Mouse (Mus musculus): ENCODE measurements around the gene Sdhb.

The Sdhb gene

DNA sequence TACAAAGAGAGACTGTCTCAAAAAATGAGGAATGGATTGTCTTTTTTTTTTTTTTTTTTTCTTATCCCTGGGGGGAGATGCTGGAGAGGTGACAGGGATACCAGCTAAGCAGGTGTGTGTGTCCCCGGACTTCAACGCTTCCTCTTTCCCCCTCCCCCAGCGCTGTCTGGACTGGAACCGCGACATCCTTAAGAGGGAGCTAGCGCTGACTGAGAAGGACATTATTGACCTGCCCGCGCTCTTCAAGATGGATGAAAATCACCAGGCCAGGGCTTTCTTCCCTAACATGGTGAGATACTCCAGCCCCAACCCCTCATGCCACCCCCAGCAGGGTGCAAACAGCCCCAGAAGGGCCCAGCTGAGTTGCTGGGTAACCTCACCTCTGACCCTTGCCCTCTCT, 12.0 kb upstream of the Sdhb start:
- peak; percentile 61 for DNase-seq

DNA sequence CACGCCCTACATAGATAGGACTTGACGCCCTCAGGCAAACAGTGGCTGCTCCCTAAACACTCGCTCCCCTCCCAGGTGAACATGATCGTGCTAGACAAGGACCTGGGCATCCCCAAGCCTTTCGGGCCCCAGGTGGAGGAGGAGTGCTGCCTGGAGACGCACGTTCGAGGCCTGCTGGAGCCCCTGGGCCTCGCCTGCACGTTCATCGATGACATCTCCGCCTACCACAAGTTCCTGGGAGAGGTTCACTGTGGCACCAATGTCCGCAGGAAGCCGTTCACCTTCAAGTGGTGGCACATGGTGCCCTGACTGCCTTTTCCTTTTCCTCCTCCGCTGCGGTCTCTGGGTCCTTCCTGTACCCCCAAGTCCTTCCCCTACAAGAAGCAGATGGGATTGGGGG, 11.4 kb upstream of the Sdhb start:
- DNase-seq, result peak; percentile 48

DNA sequence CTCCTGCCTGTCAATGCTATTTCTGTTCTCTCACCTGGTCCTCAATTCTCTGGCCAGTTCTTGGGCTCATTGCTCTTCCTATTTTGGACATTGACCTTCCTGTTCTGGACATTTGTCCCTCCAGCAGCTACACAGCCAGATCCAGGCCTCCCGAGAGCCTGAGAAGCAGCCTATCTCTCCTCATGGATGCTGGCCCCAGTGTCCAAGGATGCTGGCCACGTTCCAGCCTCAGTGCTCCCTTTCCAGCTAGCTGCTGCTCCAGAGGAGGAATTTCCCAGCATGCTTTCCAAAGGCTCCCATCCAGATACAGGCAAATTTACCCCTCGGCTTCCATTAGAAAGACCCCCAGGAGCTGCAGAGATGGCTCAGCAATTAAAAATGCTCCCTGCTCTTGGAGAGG, 10.4 kb upstream of the Sdhb start:
- DNase-seq, result no peak

DNA sequence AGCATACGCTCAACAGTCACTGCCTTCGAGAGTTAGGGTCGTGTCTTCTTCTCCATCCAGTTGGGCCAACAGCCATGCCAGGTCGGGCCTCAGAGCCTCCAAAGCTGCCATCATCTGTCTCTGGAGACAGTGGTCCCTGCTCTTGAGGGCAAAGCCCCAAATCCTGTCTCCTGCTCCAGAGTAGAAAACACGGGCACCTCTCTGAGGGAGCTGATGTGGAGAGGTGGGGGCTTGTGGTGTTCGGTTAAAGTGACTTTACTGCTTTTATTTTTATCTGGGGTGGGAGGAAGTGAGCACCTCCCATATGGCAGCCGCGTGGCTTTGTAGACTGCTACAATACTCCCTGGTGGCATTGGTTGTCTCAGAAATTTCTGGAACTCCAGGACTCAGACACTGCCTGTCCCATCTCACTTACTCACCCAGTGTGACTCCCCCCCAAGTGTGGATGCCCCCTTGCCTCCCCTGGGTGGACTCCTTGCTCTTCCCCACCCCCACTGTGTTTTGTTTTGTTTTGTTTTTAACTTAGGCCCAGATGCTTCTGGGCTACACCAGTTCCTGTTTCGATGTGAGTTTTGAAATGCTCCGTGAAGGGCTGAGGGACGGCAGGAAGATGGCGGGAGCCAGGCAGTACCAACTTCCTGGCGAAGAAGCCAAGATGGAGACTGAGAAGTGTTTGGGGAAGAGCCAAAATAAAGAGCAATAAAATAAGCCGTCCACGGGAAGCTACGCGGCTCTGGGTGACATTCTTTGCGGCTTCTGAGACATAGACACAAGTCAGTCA, 9.0 kb upstream of the Sdhb start:
- DNase-seq, result peak; percentile 60

DNA sequence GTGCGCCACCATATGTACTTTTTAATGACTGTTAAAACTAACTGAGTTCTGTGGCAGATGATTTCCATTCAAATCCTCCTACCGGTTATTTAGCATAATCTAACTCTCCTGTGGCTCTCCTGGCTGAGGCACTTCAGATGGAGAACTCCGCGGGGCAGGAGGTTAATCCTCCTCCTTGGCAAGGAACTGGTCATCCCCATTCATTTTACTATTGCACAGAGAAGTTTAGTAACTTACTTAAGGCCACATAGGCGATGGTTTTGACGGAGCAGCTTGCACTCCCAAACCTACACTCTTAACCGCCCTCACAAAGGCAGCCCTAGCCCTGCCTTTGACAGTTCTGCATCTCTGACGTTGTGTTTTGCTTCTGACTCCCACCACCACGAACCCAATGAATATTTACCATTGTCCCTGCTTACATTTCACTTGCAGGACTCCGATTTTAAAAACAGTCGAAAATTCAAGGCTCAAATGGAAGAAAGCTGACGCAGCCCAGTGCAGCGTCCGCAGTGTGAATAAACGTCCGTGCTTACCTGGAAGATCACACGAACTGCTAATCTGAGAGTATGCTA, 3.8 kb upstream of the Sdhb start:
- no peak for DNase-seq

DNA sequence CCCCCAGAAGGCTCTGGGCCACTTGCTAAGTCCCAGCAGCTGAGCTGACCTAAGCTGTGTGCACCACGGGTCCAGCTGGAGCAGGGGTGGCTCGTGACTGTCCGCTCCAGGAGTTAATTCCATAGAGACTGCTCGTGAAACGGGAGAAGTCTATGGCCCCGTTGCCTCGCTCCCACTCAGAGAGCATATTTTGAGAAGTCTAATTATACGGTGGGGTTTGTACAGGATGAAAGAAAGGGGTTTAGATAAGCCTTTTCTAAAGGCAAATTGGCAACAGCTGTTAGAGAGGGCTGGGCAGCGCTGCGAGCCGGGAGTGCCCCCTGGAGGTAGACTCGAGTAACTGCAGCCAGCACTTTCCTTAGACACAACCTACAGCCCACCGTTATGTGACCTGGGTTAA, 3.3 kb upstream of the Sdhb start:
- peak; percentile 89 for DNase-seq

DNA sequence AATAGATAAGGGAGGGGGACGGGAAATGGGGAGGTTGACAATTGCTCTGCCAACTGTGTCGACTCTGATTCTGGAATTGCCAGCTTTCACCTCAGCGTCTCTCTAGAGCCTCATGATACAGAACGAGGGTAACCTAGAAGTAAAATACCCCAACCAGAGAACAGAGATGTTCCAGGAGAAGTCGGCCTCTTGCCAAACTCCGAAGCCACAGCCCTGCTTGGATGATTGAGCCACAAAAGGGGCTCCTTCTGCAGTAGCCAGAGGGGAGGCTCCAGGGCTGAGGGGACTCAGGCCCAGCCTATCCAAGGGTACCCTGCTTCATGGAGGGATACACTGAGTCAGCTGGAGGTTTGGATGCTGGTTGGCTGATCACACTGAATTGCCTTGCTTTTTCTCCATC, 2.7 kb upstream of the Sdhb start:
- DNase-seq, result no peak

DNA sequence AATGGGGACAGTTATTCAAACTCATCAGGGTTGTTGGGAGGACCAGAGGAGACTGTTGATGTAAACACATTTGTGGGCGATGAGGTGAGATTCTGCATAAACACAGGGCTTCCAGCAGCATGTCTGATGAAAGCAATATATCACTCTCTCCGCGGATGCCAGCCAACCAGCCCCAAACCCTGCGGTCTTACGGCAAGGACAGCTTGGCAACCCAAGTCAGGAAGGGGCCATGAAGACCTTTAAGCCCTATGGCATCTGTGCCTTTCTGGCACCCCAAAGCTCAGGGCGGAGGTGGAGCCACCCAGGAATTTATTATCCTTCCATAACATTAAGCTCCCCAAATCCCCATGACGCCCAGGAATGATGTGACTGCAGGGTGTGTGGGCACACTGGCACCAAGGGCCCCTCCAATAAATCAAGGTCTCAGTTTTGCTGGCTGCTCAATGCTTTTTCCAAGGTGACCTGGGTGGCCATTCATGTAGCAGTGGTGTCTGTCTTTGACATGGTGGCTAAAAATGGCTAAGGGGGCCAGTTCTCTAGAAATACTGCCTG, 1.8 kb upstream of the Sdhb start:
- no peak for DNase-seq

DNA sequence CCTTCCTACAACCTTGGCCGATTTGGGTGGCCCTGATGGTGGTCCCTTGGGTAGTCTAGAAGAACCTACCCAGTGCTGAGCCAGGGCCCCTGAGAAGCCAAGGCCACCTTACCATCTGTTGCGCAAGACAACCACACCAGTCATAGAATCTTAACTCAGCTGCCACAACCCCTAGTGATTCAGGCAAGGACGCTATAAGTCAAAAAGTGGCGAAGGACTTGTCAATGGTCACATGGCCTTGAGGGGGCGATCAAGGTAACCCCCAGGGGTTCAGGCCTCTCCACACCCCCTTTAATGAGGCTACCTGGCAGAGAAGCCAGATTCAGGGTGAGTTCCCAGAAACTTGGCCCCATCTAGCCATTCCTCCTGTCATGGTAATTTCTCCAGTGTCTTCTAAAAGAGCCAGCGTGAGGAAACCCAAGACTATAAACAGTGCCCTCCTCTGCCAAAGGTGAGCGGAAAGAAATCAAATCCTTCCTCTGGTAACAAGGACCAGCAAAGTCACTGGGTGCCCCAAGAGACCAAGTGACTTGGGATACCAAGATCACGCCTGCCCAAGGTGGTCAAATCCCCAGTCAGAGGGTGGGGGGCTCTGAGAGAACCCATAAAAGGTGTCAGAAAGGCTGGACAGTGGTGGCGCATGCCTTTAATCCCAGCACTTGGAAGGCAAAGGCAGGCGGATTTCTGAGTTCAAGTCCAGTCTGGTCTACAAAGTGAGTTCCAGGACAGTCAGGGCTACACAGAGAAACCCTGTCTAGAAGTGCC, 1.1 kb upstream of the Sdhb start:
- no peak for DNase-seq

DNA sequence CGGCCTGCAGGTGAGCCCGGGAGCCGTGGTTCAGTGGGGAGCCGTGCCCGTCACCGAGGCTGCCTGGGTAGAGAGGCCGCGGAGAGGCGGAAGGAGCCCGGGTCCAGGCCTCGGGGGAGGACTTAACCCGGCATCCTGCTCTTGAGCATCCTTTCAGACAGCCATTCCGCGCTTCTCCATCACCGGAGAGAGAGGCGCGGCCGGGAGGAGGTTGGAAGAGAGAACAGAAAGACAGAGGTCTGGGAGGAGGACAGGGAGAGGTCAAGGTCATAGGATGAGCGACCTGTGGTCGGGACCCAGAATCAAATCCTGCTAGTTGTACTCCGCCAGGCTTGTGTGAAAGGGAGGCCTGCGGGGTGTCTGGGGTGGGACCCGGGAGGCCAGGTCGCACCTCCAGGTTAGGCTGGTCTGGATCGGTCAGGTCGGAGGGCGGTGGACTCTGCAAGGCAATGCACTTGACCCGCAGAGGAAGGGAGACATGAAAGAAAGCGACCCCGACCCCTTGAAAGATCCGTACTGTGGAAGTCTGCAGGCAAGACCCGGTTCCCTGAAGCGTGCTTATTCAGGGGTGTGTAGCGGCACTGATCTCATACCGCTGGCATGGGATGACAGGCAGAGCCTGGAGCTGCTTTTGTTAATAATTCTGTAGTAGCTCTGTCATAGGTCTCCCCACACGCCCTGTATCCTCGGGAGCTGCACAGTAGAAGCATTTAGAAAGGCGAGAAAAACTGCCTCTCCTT, 634 bp downstream of the Sdhb start:
- DNase-seq, result no peak

DNA sequence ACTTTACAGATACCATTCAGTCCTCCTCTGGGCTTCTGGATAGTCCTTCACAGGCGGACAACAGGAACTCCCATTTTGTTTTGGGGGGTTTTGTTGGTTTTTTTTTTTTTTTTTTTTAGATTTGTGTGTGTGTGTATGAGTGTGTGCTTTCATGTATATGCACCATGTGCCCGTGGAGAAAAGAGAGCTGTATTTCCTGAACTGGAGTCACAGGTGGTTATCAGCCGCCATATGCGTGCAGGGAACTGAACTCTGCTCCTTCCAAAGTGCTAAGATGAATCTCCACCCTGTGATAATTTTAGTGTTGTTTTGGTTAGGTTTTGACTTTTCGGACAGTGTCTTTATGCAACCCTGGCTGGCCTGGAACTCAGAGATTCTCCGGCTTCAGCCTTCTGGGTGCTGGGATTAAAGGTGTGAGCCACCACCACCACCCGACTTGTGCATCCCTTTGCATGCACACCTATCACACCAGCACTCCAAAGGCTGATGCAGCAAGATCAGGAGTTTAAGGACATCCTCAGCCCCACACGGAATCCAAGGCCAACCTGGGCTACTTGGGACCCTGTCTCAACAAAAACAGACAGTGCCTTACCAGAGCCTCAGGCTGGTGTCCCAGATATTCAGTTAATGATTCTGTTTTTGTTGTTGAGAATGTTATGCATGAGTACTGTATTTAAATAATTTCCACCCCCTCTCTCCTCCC, 1.4 kb downstream of the Sdhb start:
- DNase-seq, result no peak

DNA sequence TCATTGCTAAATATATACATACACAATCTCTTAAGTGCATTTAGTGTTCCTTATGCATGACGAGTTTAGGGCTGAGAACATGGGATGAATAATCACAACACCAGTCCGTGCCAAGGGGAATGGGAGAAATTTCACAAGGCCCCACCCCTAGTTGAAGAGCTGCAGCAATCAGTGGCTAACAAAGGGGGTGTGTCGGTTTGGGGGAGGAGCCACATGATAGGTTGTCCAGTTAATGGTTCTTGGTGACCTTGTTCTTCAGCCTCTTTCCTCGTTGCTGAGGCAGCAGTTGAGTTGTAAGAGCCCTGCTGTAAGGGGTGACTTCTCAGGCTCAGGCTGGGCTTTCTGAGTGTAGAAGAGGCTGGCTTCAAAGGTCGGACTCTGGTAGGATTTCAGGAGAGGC, 1.9 kb downstream of the Sdhb start:
- no peak for DNase-seq

DNA sequence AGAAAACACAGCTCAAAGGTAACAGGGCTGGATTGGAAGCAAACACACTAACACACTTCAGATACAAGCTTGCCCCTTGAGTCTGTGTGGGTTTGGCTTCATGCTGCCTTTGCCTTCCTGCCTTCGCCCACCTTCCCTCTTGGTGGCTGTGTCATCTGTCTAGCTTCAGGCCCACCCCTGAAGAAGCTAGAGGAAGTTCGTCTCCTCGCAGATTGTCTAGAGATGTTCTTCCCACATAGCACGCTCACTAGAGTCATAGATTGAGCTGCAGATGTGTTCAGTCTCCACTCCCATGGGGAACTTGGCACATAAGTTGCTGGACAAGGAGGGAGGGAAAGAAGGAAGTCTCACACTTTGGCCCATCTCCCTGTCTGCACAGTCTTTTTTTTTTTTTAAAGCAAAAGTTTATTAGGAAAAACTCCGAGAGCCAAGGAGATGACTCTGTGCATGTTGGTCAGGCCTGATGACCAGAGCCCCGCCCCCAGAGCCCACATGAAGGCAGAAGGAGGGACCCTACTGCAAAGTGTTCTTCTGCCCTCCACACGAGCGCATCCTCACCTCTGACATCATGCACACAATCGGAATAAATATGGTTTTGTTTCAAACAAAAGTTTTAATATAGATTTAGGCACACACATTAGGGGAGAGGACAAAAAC, 3.1 kb downstream of the Sdhb start:
- DNase-seq, result no peak

DNA sequence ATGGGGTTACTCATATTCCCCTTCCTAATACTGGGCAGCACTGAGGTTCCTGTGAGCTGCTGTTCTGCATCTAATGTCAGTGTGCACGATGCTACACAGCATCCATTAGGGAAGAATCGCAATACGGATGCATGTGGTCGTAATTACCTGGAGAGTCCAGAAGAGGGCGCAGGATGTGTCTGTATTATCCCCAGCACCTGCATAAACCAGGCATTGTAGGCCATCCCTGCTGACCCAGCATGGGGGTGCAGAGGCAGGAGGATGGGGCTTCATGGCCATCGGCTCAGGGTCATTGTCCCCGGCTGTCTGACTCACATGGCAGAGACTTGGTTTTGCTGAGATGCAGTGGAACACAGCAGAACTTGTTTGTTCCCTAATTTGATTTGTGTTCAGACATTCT, 3.6 kb downstream of the Sdhb start:
- DNase-seq, result peak; percentile 77

DNA sequence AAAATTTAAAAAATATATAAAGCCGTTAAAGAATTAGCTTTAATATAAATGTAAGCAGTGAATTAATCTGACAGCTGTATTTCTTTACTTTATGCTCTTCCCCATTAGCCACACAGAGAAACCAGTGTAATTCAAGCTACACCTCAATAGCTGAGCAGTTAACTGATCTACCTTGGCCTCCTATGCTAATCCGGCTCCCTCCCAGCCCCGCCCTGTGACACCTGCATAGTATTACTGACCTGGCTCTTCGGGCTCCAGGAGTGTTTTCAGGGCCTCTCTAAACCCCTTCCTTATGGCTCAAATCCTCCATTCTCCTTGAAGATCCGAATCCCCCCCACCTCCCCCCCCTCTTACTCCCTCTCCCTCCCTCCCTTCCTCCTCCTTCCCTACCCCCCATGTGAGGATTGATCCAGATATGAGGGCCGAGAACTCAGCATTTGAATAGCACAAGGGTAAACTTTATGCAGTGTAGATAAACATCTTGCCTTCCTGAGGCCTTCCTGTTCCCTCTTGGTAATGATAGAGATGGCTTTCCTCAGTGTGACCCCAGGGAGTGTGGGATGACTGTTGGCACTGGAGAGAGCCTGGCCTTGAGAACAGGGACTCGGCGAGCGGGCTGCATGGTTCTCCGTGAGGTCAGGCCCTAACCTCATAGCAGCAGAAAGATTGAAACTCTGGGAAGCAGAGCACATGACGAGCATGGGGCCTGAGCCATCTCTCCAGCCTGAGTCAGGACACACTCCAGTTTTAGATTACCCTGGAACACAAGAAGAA, 6.6 kb downstream of the Sdhb start:
- DNase-seq, result no peak

DNA sequence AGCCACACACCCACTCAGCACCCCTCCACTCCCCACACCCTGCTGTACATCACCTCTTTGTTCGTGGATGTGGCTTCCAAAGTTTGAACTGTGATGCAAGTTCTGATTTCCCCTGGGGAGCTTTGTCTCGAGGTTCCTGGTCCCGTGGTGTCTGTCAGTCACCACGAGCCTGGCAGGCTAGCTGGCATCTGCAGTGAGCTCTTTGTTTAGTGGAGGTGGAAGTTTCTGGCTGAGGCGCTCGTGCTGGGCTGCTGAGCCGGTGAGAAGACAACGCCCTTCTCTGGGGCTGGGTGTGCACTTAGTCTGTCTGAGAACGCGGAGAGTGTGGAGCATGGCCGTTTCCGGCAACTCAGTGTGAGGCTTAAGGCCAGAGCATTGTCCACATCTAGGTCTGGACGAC, 10.7 kb downstream of the Sdhb start:
- DNase-seq, result no peak

DNA sequence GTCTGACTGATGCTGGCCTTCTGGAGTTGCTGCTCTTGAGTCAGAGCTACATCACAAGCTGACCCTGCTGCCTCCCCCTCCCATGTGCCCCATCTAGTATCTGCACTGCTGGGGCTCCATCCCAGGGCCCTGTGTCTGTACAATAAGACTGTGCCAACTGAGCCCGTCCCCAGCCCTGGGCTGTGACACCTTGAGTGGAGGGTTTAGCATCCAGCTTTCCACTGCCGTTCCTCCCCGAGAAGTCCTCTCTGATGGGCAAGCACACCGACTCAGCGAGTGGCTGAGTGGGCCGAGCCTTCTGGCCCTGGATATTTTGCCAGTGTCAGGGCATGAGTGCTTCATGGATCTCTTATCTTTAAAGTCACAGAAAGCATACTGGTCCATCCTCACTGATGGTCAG, 13.4 kb downstream of the Sdhb start:
- DNase-seq, result no peak

DNA sequence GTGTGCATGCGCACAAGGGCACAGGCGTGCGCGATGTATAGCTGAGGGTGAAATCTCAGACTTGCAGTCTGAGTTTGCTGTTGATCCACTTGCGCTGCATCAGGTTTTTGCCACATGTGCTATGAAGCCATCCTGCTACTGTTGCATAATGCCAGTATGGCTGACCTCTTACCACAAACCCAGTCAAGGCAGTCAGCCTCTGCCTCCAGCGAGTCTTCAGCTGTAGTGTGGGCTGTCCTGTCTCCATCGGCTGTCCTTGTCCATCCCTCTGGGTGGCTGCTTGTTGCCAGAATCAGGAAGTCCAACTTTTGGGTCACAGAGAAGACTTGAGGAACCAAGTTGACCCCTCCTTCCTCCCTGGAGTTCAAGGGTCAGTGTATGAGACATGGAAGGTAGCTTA, 14.4 kb downstream of the Sdhb start:
- DNase-seq, result no peak

DNA sequence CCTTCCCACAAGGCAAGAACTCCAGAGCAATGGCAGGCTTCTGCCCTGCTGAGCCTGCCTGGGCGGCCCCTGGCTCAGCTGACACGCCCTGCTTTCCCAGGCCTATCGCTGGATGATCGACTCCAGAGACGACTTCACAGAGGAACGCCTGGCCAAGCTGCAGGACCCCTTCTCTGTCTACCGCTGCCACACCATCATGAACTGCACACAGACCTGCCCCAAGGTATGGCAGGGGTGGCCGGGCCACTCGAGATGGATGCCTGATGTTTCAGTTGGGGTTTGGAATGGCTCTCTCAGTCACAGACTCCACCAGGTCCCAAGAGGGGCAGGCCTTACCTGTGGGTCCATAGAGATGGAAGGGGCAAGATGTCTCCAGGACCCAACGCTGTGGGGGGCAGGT, 16.3 kb downstream of the Sdhb start:
- no peak for DNase-seq

DNA sequence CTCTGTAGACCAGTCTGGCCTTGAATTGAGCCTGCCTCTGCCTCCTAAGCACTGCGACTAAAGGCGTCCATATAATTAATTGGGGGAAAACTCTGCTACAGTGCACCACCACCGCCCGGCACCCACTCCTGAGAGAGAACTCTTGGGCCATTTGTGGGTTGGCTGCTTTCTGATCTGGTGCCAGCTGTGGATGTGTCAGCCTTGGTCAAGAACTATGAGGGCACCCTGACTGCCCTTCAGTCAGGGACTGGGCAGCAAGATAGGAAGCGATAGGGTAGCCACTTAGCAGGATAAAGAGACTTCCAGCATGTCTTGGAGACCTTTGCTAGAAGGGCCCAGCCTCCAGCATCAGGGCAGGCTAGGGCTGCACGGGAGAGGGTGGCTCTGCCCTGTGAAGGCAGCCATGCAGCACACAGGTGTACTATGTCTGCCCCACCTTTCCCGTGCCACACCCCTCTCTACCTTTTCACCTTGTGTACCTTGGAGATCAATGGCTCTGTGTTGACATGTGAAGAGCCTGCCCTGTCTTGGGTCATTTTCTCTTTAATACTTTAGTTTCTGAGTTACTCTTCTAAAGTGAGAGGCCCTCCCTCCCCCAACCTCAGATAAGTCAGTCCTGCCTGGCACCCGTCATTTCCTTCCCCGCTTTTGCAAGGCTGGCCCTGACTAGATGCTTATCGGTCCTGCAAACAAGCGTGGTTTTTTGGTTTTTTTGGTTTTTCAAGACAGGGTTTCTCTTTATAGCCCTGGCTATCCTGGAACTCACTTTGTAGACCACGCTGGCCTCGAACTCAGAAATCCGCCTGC, 17.1 kb downstream of the Sdhb start:
- DNase-seq, result no peak
